Mouse (Mus musculus) lung, embryonic 16.5 days (tissue): ENCODE measurements around the gene Rasgrp2. TPM values are rescaled to one million over a fixed set of nuclear protein-coding genes. Genes with fewer than 3 reads are reported as not detected.

ENCODE experiments used
- ATAC-seq: fragments of 200-750 bp; cut with Nextera tagmentation; 2 replicates; pipeline ENCODE4 v1.8.0; 2017; ENCODE audit warnings: low read depth, mild to moderate bottlenecking, moderate library complexity
- H3K27ac ChIP-seq: fragments of 300-500 bp; sonication (generic); 2 replicates; pipeline ENCODE4 v1.5.1; 2014; ENCODE audit warnings: mild to moderate bottlenecking, control low read depth, low read length
- H3K27me3 ChIP-seq: fragments of 300-500 bp; sonication (generic); 2 replicates; pipeline ENCODE4 v1.6.1; 2014; ENCODE audit warnings: low read depth, low read length, mixed read lengths; ENCODE audit not compliant: control insufficient read depth, insufficient read depth
- H3K36me3 ChIP-seq: fragments of 300-500 bp; sonication (generic); 2 replicates; pipeline ENCODE4 v1.6.1; 2014; ENCODE audit warnings: low read length; ENCODE audit not compliant: control insufficient read depth, insufficient read depth
- H3K4me1 ChIP-seq: fragments of 300-500 bp; sonication (generic); replicated peaks from 2 replicates; pipeline ENCODE4 v1.6.1; 2014; ENCODE audit warnings: low read length, mixed read lengths; ENCODE audit not compliant: control insufficient read depth, insufficient read depth
- H3K4me2 ChIP-seq: fragments of 300-500 bp; sonication (generic); 2 replicates; pipeline ENCODE4 v1.6.1; 2014; ENCODE audit warnings: low read depth, low read length, control low read depth
- H3K4me3 ChIP-seq: fragments of 300-500 bp; sonication (generic); 2 replicates; pipeline ENCODE4 v1.5.1; 2014; ENCODE audit warnings: mild to moderate bottlenecking, low read length, control low read depth
- H3K9ac ChIP-seq: fragments of 300-500 bp; sonication (generic); 2 replicates; pipeline ENCODE4 v1.6.1; 2014; ENCODE audit warnings: low read length, control low read depth
- H3K9me3 ChIP-seq: fragments of 300-500 bp; sonication (generic); 2 replicates; pipeline ENCODE4 v1.6.1; 2016; ENCODE audit warnings: low read length; ENCODE audit not compliant: control insufficient read depth
- WGBS: fragments of 180-500 bp; shearing (Covaris S2); extraction: QIAGEN DNeasy Blood & Tissue Kit; methylation state at CpG from one replicate; pipeline ENCODE4 v1.1.7; 2014; 5-methylcytosine and 5-hydroxymethylcytosine counted together
- polyA plus RNA-seq: library from polyadenylated mRNA; unstranded; fragments of >200 nt; fragmentation: Nextera tagmentation; extraction: Ambion mirVana; gene quantifications from 2 replicates; pipeline ENCODE4 v1.2.1, GENCODE M21; 2015

Gene Rasgrp2
- polyA plus RNA-seq, 1 experiment from 2014 or later, result 93.7 TPM

DNA sequence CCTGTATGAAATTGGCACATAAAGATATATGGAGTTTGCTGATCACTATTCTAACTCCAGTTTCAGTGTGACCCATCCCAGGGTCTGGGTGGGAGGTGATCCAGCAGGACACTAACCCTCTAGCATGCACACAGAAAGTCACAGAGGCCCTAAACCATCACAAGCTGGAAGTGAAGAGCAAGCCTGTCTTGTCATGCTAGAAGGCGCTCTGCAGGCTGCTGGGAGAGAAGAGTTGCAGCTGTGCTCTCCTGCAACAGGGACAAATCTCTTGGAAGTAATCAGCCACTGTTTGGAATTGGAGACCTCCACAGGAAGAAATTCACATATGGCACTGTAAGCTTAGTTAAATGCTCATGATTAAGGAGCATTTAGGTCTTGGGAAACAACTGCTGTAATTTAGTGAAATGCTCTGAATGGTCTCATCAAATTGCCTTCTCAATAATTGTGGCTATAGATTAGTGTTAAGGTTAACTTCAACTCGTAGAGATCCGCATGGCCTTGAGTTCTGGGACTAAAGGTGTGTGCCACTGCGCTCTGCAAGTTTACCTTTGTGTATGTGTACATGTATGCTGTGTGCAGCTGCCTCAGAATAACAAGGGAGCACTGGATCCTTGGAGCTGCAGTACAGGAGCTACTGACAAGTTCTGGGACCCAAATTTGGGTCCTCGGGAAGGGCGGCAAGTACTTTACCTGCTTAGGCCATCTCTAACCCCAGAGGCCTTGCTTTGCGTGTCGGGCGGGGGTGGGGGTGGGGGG is 18.6 kb upstream of the Rasgrp2 start:
- H3K4me2 ChIP-seq, result no peak overlapping the region
- H3K9me3 ChIP-seq, result no peaks in the 10 kb centered on the region
- H3K4me3 ChIP-seq, result no peak overlapping the region
- H3K27me3 ChIP-seq, result no peaks in the 10 kb centered on the region
- no peak overlapping the region for H3K9ac ChIP-seq
- H3K4me1 ChIP-seq, result peaks cover 19% of the 10 kb centered on the region
- peaks cover 32% of the 10 kb centered on the region for H3K36me3 ChIP-seq
- 86% methylated on average over 9 of the region's 9 CpGs for WGBS
- ATAC-seq, result 0 out of 2 replicates have a peak, but pooled peaks have one; percentile 3
- H3K27ac ChIP-seq, result no peak overlapping the region

DNA sequence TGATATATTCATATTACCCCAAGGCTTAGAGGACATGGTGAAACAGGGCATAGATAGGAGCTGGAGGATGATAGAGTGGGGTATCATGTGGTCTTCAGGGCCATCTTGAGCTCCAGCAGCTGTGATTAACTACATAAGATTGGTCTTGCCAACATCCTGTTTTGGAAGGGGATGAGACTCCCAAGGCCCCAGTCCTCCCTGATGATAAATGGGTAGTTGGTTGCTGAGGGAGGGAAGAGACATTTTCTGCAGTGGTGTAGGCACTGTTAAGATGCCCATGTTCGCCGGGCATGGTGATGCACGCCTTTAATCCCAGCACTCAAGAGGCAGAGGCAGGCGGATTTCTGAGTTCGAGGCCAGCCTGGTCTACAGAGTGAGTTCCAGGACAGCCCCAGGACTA is 17.9 kb upstream of the Rasgrp2 start:
- Histone ChIP-seq H3K9ac (no peak overlapping the region), H3K4me3 (no peak overlapping the region), H3K27me3 (no peaks in the 10 kb centered on the region), H3K36me3 (peaks cover 25% of the 10 kb centered on the region), H3K4me2 (no peak overlapping the region), H3K4me1 (peaks cover 19% of the 10 kb centered on the region), H3K27ac (no peak overlapping the region), H3K9me3 (no peaks in the 10 kb centered on the region)
- no peak for ATAC-seq
- WGBS, result 87% methylated on average over 5 of the region's 5 CpGs

DNA sequence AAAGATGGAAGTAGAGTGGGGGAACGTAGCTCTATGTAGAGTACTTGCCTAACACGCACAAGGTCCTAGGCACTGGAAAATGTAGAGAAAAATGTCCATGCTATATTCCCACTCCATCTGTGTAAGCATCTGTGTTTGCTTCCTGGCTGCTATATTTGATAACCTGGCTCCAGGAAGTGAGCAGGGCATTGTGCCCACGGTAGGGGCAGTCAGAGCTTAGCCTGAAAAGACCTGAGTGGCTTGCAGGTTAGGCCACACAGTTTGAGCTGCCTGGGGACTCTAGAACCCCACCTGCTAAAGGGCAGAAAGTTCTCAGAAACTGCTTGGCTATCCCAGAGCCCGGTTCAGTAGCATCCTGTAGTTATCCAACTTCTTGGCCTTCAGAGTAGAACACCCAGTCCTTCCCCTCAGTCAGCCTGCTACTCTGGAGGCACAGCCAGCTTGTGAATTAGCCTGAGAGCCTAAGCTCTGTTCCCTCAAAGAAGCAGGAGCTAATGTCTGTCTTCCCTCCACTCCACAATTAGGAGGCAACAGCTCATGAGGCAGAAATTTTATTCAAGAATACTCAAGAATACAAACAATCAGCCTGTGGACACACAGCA is 16.7 kb upstream of the Rasgrp2 start:
- H3K4me2 ChIP-seq, result no peak overlapping the region
- no peak overlapping the region for H3K27ac ChIP-seq
- peaks cover 14% of the 10 kb centered on the region for H3K36me3 ChIP-seq
- ATAC-seq, result no peak
- 47% methylated on average over 4 of the region's 4 CpGs for WGBS
- no peaks in the 10 kb centered on the region for H3K9me3 ChIP-seq
- H3K4me1 ChIP-seq, result peaks cover 19% of the 10 kb centered on the region
- no peaks in the 10 kb centered on the region for H3K27me3 ChIP-seq
- H3K4me3 ChIP-seq, result no peak overlapping the region
- no peak overlapping the region for H3K9ac ChIP-seq

DNA sequence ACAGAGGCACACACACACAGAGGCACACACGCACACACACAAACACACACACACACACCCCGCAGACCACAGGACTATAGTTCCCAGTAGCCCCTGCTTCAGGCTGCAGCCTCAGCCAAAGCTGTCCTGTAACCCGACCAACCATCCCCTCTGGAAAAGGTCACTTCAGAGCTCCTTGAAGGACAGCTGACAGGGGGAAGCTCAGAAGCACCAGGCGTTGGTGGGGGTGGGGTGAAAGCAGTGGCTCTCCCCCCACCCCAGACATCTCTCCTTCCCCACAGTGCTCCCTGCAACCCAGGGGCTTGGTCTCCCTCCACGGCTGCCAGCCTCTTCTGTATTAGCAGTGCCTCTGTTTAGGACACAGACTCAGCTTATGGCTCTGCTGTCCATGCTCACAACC is 15.7 kb upstream of the Rasgrp2 start:
- 0 out of 2 replicates have a peak overlapping the region, but pooled peaks have one; percentile 12 for H3K9ac ChIP-seq
- no peaks in the 10 kb centered on the region for H3K27me3 ChIP-seq
- peak overlapping the region; percentile 67 for H3K27ac ChIP-seq
- H3K4me1 ChIP-seq, result peaks cover 19% of the 10 kb centered on the region
- H3K4me2 ChIP-seq, result no peak overlapping the region
- peak; percentile 1; the same call in 1 of the 2 replicates for ATAC-seq
- no peaks in the 10 kb centered on the region for H3K9me3 ChIP-seq
- WGBS, result 39% methylated on average over 5 of the region's 5 CpGs
- no peak overlapping the region for H3K4me3 ChIP-seq
- H3K36me3 ChIP-seq, result peaks cover 7% of the 10 kb centered on the region; the same call in 1 of the 2 replicates

DNA sequence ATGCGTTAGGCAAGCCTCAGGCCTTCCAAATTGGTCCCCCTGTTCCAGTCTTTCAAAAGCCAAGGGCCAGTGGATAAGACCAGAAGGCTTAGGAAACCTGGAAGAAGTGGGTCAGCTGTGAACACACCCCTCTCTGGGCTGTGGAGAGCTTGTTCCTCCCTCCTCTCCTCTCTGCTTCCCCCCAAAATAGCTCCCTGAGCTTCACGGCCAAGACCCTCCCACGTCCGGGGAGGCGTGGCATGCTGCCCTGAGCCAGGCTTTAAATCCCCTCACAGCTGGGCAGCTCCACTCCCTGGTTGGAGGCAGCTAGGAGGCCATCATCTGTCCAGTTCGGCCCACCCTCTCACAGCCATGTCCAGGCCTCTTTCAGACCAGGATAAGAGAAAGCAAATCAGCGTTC is 15.0 kb upstream of the Rasgrp2 start, which contains the start of gene Pygm:
Gene Pygm (plus strand): TSS at position 272 of the 400 bp plus-strand sequence.
- peaks cover 19% of the 10 kb centered on the region for H3K4me1 ChIP-seq
- peak within 1 kb of the TSS; percentile 33 for H3K9ac ChIP-seq
- H3K36me3 ChIP-seq, result peaks cover 2% of the 10 kb centered on the region; the same call in 1 of the 2 replicates
- H3K27me3 ChIP-seq, result no peaks in the 10 kb centered on the region
- peak within 1 kb of the TSS; percentile 67 for H3K27ac ChIP-seq
- 14% methylated on average over 7 of the region's 7 CpGs for WGBS
- no peaks in the 10 kb centered on the region for H3K9me3 ChIP-seq
- peak; percentile 86 for ATAC-seq
- peak within 1 kb of the TSS; percentile 41 for H3K4me2 ChIP-seq
- peak within 1 kb of the TSS; percentile 1; the same call in 1 of the 2 replicates for H3K4me3 ChIP-seq

DNA sequence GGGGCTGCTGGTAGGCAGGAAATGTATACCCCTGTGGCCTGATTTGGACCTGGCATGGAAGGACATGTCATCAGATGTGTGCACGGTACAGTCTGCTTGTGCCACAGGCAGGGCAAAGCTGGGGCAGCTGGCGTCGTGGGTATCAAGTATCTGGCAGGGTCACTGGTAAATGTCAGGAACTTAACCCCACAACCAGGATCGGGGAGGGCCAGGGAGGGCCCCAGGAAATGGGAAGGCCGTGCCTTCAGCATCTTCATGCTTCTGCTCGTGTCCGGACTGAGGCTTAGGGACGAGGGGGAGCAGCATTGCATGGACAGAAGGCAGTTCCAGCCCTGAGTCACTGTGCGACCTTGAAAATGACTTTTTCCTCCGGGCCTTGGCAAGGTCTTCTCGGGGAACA is 14.2 kb upstream of the Rasgrp2 start:
- peaks cover 19% of the 10 kb centered on the region for H3K4me1 ChIP-seq
- H3K27ac ChIP-seq, result no peak overlapping the region
- no peaks in the 10 kb centered on the region for H3K36me3 ChIP-seq
- H3K4me3 ChIP-seq, result peak overlapping the region; percentile 1; the same call in 1 of the 2 replicates
- no peaks in the 10 kb centered on the region for H3K27me3 ChIP-seq
- 66% methylated on average over 11 of the region's 11 CpGs for WGBS
- H3K9ac ChIP-seq, result peak overlapping the region; percentile 6
- H3K4me2 ChIP-seq, result peak overlapping the region; percentile 41
- H3K9me3 ChIP-seq, result no peaks in the 10 kb centered on the region
- no peak for ATAC-seq

DNA sequence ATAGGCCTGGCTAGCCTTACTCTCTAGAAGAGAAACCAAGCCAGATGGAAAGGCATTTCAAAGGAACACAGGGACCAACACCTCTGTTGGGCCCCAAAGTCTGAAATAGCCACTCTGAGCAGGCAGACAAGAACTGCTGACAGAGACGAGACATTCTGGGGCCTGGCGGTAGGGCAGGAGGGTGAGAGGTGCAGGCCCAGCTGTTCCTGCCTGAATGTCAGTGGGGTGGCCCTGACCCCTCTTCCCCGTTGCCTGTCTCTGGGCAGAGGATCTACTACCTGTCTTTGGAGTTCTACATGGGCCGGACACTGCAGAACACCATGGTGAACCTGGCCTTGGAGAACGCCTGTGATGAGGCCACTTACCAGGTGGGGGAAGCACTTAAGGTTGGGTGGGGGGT is 13.7 kb upstream of the Rasgrp2 start:
- Histone ChIP-seq H3K4me2 (peak overlapping the region; percentile 41), H3K9me3 (no peaks in the 10 kb centered on the region), H3K36me3 (no peaks in the 10 kb centered on the region), H3K27ac (no peak overlapping the region), H3K4me1 (peaks cover 19% of the 10 kb centered on the region), H3K4me3 (no peak overlapping the region), H3K9ac (no peak overlapping the region), H3K27me3 (no peaks in the 10 kb centered on the region)
- no peak for ATAC-seq
- WGBS, result 70% methylated on average over 5 of the region's 5 CpGs

DNA sequence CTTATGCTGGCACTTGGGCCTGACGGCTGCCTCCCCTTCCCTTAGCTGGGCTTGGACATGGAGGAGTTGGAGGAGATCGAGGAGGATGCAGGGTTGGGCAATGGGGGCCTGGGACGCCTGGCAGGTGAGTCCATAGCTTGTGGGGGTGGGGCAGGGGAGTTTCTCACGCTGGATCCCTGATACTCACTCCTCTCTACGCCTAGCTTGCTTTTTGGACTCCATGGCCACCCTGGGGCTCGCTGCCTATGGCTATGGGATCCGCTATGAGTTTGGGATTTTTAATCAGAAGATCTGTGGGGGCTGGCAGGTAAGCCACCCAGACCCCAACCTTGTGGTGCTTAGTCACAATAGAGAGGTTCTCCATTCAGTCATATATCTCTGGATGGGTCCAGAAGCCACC is 13.3 kb upstream of the Rasgrp2 start:
- Histone ChIP-seq H3K27me3 (no peaks in the 10 kb centered on the region), H3K9me3 (no peaks in the 10 kb centered on the region), H3K4me3 (no peak overlapping the region), H3K9ac (no peak overlapping the region), H3K27ac (no peak overlapping the region), H3K4me2 (no peak overlapping the region), H3K4me1 (peaks cover 19% of the 10 kb centered on the region), H3K36me3 (no peaks in the 10 kb centered on the region)
- no peak for ATAC-seq
- WGBS, result 76% methylated on average over 7 of the region's 7 CpGs

DNA sequence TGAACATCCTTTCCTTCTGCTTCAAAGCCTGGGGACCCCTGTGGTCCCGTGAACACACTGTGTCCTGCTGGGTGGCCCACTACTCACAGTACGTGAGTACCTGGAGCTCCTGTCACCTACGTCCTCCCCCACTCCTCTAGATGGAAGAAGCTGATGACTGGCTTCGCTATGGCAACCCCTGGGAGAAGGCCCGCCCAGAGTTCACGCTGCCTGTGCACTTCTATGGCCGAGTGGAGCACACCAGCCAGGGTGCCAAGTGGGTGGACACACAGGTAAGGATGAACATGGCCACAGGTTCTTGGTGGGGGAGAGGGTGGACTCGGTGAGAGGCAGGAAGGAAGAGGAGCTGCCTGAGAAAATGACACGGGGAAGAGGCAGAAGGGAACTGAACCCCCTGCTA is 12.9 kb upstream of the Rasgrp2 start:
- Histone ChIP-seq H3K36me3 (no peaks in the 10 kb centered on the region), H3K9ac (no peak overlapping the region), H3K27me3 (no peaks in the 10 kb centered on the region), H3K27ac (no peak overlapping the region), H3K4me2 (no peak overlapping the region), H3K4me3 (no peak overlapping the region), H3K9me3 (no peaks in the 10 kb centered on the region), H3K4me1 (peaks cover 19% of the 10 kb centered on the region)
- no peak for ATAC-seq
- WGBS, result 54% methylated on average over 9 of the region's 9 CpGs
